Mouse (Mus musculus) heart, embryonic 12.5 days (tissue): Measurements from ENCODE around the gene Slc25a11. TPM values are rescaled to one million over a fixed set of nuclear protein-coding genes. Genes with fewer than 3 reads are reported as not detected.

Experiments used
- ATAC-seq: fragments of 200-750 bp; cut with Nextera tagmentation; 2 replicates; pipeline ENCODE4 v1.8.0; 2017; ENCODE audit warnings: moderate TSS enrichment, moderate library complexity; ENCODE audit not compliant: insufficient number of reproducible peaks, low FRiP score
- H3K27ac ChIP-seq: fragments of 300-500 bp; sonication (generic); 2 replicates; pipeline ENCODE4 v1.5.1; 2016; ENCODE audit warnings: mild to moderate bottlenecking, moderate library complexity; ENCODE audit not compliant: poor library complexity, severe bottlenecking
- H3K27me3 ChIP-seq: fragments of 300-500 bp; sonication (generic); replicated peaks from 2 replicates; pipeline ENCODE4 v1.6.1; 2016; ENCODE audit warnings: mild to moderate bottlenecking, moderate library complexity
- H3K36me3 ChIP-seq: fragments of 300-500 bp; sonication (generic); 2 replicates; pipeline ENCODE4 v1.6.1; 2016; ENCODE audit warnings: mild to moderate bottlenecking, moderate library complexity
- H3K4me1 ChIP-seq: fragments of 300-500 bp; sonication (generic); replicated peaks from 2 replicates; pipeline ENCODE4 v1.6.1; 2016; ENCODE audit warnings: mild to moderate bottlenecking
- H3K4me2 ChIP-seq: fragments of 300-500 bp; sonication (generic); 2 replicates; pipeline ENCODE4 v1.6.1; 2016; ENCODE audit warnings: mild to moderate bottlenecking, moderate library complexity
- H3K4me3 ChIP-seq: fragments of 300-500 bp; sonication (generic); 2 replicates; pipeline ENCODE4 v1.5.1; 2016; ENCODE audit warnings: mild to moderate bottlenecking
- H3K9ac ChIP-seq: fragments of 300-500 bp; sonication (generic); 2 replicates; pipeline ENCODE4 v1.6.1; 2016; ENCODE audit warnings: mild to moderate bottlenecking, moderate library complexity
- H3K9me3 ChIP-seq: fragments of 300-500 bp; sonication (generic); replicated peaks from 2 replicates; pipeline ENCODE4 v1.6.1; 2016; ENCODE audit warnings: mild to moderate bottlenecking, moderate library complexity
- WGBS: fragments of 180-500 bp; shearing (Covaris S2); methylation state at CpG from one replicate; pipeline ENCODE4 v1.1.7; 2016; 5-methylcytosine and 5-hydroxymethylcytosine counted together
- polyA plus RNA-seq: library from polyadenylated mRNA; unstranded; fragments of >200 nt; fragmentation: Nextera tagmentation; extraction: Ambion mirVana; gene quantifications from 2 replicates; pipeline ENCODE4 v1.2.1, GENCODE M21; 2016

Slc25a11 gene
- polyA plus RNA-seq, result 227 and 229 TPM in 2 replicates

DNA sequence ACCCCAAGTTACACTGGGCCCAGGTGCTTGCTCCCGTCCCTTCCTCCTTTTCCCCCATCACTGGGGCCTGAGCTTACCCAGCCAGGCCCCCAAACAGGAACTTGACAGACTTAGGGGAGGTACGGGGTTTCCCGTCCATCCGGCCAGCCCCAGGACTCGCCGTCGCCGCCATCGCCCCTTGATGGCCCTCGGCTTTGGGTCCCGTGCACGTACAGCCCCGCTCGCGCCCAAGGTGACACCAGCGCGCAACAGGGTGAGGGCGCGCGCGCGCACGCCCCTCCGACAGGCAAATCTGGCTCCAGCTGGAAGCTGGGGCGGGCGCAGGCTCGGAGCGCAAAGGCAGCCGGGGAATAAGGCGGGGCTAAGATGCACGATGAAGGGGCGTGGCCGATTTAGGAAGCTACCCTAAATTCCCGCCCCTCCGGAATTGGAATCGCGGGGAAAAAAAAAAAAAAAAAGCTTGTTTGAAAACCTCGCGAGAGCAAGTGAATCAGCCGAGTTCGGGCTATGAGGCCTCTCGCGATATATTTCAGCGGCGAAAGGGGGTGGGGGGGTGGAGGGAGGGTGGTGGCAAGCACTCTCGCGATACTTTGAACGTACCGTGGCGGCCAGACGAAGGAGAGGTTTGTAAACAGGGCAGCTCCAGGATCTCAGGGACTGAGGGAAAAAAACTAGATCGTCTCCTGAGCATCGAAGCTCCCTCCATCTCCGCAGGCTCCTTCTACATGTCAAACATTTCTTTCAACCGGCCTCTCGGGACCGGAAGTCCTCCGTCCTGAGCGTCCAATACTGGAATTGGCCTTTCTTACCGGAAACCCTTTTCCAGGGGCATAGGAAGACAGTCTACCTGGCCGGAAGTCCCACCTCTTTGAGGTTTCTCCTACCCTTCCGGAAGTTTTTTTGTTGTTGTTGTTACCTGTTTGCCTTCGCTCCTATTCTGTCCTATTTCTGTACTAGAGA is at the start of gene Slc25a11, which contains the start of gene Rnf167:
TSS of gene Slc25a11 (minus strand) at position 789 of the 960 bp plus-strand sequence.
TSS of gene Rnf167 (plus strand) at position 545 of the 960 bp plus-strand sequence.
- no peaks in the 10 kb centered on the region for H3K27me3 ChIP-seq
- peak within 1 kb of the TSS; percentile 89 for H3K4me3 ChIP-seq
- peak within 1 kb of the TSS; percentile 98 for H3K4me2 ChIP-seq
- ATAC-seq, result peak; percentile 89
- H3K27ac ChIP-seq, result peak within 1 kb of the TSS; percentile 99
- H3K36me3 ChIP-seq, result peaks cover 68% of the 10 kb centered on the region
- peak within 1 kb of the TSS; percentile 97 for H3K9ac ChIP-seq
- under 1% methylated on average over 63 of the region's 63 CpGs for WGBS
- peaks cover 51% of the 10 kb centered on the region for H3K4me1 ChIP-seq
- H3K9me3 ChIP-seq, result no peaks in the 10 kb centered on the region

DNA sequence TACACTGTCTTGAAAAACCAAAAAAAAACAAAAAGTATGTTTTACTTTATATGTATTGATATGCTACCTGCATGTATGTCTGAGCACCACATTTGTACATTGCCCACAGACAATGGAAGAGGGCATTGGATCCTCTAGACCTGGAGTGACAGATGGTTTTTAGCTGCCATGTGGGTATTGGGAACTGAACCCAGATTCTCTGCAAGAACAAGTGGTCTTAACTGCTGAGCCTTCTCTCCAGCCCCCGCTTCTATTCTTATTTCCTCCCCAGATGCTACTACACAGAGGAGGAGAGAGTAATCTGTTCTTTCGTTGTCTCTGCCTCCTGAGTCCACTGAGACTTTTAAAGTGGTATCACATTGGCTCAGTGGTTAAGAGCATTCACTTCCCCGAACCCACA is 46.2 kb upstream of the Slc25a11 start:
- Histone ChIP-seq H3K36me3 (no peaks in the 10 kb centered on the region), H3K4me2 (no peak overlapping the region), H3K27ac (no peak overlapping the region), H3K9me3 (no peaks in the 10 kb centered on the region), H3K27me3 (no peaks in the 10 kb centered on the region), H3K4me3 (no peak overlapping the region), H3K4me1 (peaks cover 12% of the 10 kb centered on the region), H3K9ac (no peak overlapping the region)
- 54% methylated on average over 3 of the region's 3 CpGs for WGBS
- no peak for ATAC-seq

DNA sequence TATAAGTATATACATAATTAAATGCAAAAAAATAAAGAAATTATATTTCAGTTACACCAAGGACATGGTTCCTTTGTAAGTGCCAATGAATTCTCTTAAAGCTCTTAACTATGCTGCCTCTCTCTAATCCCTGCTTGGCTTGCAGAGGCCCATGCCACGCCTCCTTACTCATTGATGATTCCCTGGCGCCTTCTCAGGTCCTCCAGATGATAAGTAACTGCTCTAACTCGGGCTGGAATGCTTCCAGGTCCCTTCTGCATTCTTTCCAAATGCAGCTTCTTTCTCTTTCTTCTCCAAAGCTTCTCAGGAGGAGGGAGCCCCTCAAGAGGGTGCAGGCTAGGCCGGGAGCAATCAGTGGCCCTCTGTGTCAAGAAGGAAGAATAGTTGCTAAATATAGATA is 42.3 kb upstream of the Slc25a11 start:
- 34% methylated on average over 4 of the region's 4 CpGs for WGBS
- Histone ChIP-seq H3K4me3 (no peak overlapping the region), H3K4me2 (no peak overlapping the region), H3K36me3 (peaks cover 12% of the 10 kb centered on the region), H3K4me1 (peaks cover 25% of the 10 kb centered on the region), H3K9ac (no peak overlapping the region), H3K27me3 (no peaks in the 10 kb centered on the region), H3K27ac (no peak overlapping the region), H3K9me3 (no peaks in the 10 kb centered on the region)
- ATAC-seq, result no peak

DNA sequence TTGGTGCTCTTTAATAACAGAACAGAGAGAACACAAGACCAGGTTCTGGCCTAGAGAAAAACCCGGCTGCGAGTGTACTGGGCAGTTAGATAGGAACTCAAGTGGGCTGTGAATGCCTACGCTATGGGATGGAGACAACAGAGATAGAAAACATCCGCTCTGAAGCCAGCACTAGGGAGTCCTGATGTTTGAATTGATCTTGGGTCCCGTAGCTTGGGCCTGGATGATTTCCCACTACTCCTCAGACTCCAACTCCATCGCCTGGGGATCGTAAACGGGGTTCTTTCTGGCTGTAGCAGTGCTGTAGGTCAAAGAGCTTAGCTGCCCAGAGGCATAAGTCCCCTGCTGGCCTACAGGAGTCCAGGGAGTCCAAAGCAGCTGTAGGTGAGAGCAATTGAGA is 41.1 kb upstream of the Slc25a11 start:
- Histone ChIP-seq H3K9me3 (no peaks in the 10 kb centered on the region), H3K27ac (peak overlapping the region; percentile 79), H3K4me2 (peak overlapping the region; percentile 87), H3K4me1 (peaks cover 25% of the 10 kb centered on the region), H3K36me3 (peaks cover 23% of the 10 kb centered on the region), H3K9ac (peak overlapping the region; percentile 90), H3K4me3 (peak overlapping the region; percentile 78), H3K27me3 (no peaks in the 10 kb centered on the region)
- WGBS, result 13% methylated on average over 8 of the region's 8 CpGs
- ATAC-seq, result no peak

DNA sequence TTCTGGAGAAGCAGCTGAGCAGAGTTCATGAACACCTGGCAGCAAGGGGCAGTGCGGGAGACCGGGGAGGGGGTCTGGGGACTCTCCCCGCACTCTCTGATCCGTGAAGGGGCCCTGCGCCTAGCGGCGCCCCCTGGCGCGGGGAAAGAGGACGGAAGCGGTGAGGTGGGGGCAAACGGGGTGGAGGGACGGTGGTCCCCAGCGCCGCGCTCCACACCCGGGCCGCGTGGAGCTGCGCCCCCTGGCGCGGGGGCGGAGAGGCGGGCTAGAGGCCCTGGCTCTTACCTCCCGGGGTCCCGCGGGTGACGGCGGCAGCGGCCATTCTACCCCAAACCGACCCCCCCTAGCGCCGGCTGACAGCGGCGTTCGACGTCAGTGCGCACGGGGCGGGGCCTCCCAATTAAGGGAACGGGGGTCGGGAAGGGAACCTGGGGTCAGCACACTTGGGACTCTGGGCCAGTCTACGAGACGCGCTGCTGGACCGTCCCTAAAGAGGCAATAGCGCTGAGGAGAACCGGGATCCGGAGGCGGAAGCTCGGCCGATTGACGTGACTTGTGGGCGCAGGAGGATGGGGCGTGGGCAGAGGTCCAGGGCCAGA is 40.4 kb upstream of the Slc25a11 start, which contains the start of gene Camta2:
TSS of gene Camta2 (minus strand) at position 505 of the 599 bp plus-strand sequence.
- Histone ChIP-seq H3K9ac (peak within 1 kb of the TSS; percentile 90), H3K4me1 (peaks cover 25% of the 10 kb centered on the region), H3K4me2 (peak within 1 kb of the TSS; percentile 87), H3K36me3 (peaks cover 29% of the 10 kb centered on the region), H3K9me3 (no peaks in the 10 kb centered on the region), H3K4me3 (peak within 1 kb of the TSS; percentile 78), H3K27ac (peak within 1 kb of the TSS; percentile 79), H3K27me3 (no peaks in the 10 kb centered on the region)
- WGBS, result under 1% methylated on average over 55 of the region's 55 CpGs
- peak; percentile 84 for ATAC-seq

DNA sequence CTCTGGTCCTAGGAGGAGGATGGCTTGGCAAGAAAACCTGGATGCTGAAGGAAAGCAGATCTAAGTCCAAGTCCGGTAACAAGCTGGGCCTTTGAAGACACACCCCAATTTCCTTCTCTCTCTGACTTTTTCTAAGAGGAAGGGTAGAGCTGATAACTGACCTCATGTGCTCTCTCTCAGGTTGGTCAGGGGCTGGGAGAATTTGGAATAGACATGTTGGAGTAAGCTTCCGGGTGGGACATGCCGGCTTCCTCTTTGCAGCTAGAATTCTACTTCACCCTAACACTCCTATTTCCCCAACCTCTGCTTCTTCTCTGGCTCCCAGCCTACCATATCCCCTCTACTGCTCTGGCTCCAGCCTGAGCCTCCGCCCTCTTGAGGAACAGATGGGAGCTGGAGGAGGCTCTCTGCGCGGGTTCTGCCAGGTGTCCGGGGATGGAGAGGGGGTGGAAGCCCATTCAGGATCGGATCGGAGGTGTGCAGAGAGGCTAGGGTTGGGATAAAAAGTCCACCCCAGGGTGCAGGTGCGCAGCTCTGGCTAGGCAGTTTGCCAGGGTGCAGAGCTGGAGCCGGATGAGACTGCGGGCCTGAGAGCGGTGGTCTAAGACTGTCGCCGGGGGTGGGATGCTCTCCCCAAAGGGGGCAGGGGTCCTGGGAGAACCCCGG is 39.8 kb upstream of the Slc25a11 start:
- Histone ChIP-seq H3K27me3 (no peaks in the 10 kb centered on the region), H3K4me2 (peak overlapping the region; percentile 87), H3K27ac (peak overlapping the region; percentile 79), H3K4me1 (peaks cover 30% of the 10 kb centered on the region), H3K9ac (peak overlapping the region; percentile 90), H3K4me3 (peak overlapping the region; percentile 78), H3K36me3 (peaks cover 36% of the 10 kb centered on the region), H3K9me3 (no peaks in the 10 kb centered on the region)
- ATAC-seq, result peak; percentile 44
- 3% methylated on average over 16 of the region's 16 CpGs for WGBS

DNA sequence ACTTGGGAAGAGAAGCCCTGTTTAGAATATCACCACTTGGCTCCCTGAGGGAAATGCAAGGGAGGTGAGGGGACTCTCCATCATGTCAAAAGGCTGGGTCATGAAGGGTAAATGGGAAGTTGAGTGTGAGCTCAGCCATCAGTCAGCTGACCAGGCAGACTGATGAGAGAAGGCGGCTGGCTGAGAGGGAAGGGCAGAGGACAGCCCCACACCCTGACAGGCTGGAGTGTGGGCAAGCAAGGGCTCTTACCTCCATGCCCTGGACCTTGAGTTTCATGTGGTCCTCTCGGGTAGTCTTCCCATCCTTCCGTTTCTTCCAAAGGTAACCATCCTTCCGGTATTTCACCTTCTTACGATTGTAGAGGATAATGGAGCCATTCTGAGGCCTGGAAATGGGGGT is 36.4 kb upstream of the Slc25a11 start:
- Histone ChIP-seq H3K4me3 (no peak overlapping the region), H3K27me3 (no peaks in the 10 kb centered on the region), H3K36me3 (peaks cover 64% of the 10 kb centered on the region), H3K4me2 (no peak overlapping the region), H3K4me1 (peaks cover 24% of the 10 kb centered on the region), H3K9ac (no peak overlapping the region), H3K9me3 (no peaks in the 10 kb centered on the region), H3K27ac (no peak overlapping the region)
- 83% methylated on average over 5 of the region's 5 CpGs for WGBS
- no peak for ATAC-seq

DNA sequence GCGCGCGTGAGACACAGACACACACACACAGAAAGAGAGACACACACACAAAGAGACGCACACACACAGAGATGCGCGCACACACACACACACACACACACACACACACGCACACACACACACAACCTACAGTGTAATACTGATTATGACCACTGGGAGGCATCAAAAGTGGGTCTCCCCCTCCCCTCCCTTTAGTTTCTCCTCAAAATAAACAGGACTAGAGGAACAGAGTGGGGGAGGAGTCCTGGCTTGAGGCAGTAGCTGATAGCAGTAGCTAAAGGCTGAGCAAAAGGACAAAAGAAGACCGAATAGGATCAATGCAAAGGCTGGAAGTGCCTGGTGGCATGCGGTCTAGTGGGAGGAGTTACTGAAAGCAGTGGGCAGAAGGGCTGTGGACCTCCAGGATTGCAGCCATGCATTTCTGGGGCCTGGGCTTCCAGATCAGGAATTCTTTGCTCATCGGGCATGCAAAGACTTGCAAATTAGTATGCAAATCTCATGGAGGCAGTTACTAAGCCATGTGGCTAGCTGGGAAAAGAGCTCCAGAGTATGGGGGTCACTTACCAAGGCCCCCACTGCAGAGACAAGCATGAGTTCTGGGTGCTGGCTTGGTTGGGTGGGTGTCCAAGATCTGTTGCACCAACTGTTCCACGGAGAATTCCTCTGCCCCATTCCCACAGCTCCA is 34.8 kb upstream of the Slc25a11 start:
- no peak overlapping the region for H3K27ac ChIP-seq
- H3K4me3 ChIP-seq, result no peak overlapping the region
- no peaks in the 10 kb centered on the region for H3K27me3 ChIP-seq
- H3K9me3 ChIP-seq, result no peaks in the 10 kb centered on the region
- peak overlapping the region; percentile 23; the same call in 1 of the 2 replicates for H3K4me2 ChIP-seq
- ATAC-seq, result 0 out of 2 replicates have a peak, but pooled peaks have one; percentile 39
- WGBS, result 18% methylated on average over 11 of the region's 11 CpGs
- H3K4me1 ChIP-seq, result peaks cover 15% of the 10 kb centered on the region
- H3K36me3 ChIP-seq, result peaks cover 71% of the 10 kb centered on the region
- H3K9ac ChIP-seq, result peak overlapping the region; percentile 28; the same call in 1 of the 2 replicates

DNA sequence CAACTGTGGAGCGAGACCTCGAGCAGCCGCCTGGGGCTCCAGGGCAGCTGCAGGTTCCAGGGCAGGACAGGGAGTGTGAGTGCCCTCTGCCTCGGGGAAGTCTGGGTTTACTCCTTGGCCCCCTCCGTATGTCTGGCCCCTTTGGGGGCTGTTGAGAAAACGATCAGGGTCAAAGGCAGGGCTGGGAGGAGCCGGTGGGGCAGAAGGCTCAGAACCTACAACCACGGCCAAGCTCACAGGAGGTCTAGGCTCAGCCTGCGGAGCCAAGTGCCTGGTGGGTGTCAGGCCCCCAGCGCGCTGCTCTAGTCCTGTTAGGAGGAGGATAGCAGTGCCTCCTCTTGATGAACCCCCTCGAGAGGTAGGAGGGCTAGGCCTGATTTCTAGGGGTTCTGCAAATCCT is 33.9 kb upstream of the Slc25a11 start:
- Histone ChIP-seq H3K4me2 (no peak overlapping the region), H3K4me3 (no peak overlapping the region), H3K27me3 (no peaks in the 10 kb centered on the region), H3K36me3 (peaks cover 78% of the 10 kb centered on the region), H3K9me3 (no peaks in the 10 kb centered on the region), H3K4me1 (peaks cover 12% of the 10 kb centered on the region), H3K9ac (no peak overlapping the region), H3K27ac (no peak overlapping the region)
- ATAC-seq, result no peak
- WGBS, result 63% methylated on average over 12 of the region's 12 CpGs

DNA sequence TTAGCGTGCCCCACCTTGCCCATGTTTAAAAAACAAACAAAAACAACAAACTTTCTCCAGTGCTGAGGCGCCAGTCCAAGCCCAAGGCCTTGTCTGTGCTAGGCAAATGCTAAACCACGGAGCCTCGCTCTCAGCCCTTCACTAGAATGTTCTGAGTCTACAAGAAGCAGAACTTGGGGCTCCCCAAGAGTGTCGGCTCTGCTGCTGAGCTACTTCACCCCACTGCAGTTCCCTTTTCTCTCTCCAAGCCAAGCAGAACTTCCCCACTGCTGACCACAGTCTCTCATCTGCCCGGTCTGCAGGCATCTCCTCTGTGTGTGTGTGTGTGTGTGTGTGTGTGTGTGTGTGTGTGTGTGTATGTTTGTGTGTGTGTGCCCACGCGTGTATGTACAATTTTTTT is 32.6 kb upstream of the Slc25a11 start:
- WGBS, result 83% methylated on average over 8 of the region's 8 CpGs
- Histone ChIP-seq H3K4me3 (no peak overlapping the region), H3K9ac (no peak overlapping the region), H3K27ac (no peak overlapping the region), H3K9me3 (no peaks in the 10 kb centered on the region), H3K36me3 (peaks cover 81% of the 10 kb centered on the region), H3K4me1 (peaks cover 18% of the 10 kb centered on the region), H3K4me2 (no peak overlapping the region), H3K27me3 (no peaks in the 10 kb centered on the region)
- ATAC-seq, result no peak
